Mouse (Mus musculus) thymus, adult 2 months (tissue): ENCODE results near the gene Echdc3. TPM values are rescaled to one million over a fixed set of nuclear protein-coding genes. Genes with fewer than 3 reads are reported as not detected.

Experiments
- DNase-seq: peaks from one replicate; pipeline ENCODE4 v3.0.0; 2021
- H3K27ac ChIP-seq: fragments of 200-500 bp; 2 replicates; pipeline ENCODE4 v1.5.1; 2012; ENCODE audit warnings: low read length, control low read depth; ENCODE audit not compliant: control insufficient read depth, insufficient read depth
- H3K27me3 ChIP-seq: fragments of 200-500 bp; 2 replicates; pipeline ENCODE4 v1.6.1; 2012; ENCODE audit warnings: mild to moderate bottlenecking, low read length, moderate library complexity, mixed read lengths; ENCODE audit not compliant: control insufficient read depth, insufficient read depth
- H3K36me3 ChIP-seq: fragments of 200-500 bp; 2 replicates; pipeline ENCODE4 v1.6.1; 2012; ENCODE audit warnings: mild to moderate bottlenecking, low read length, moderate library complexity; ENCODE audit not compliant: control insufficient read depth, insufficient read depth
- H3K4me1 ChIP-seq: fragments of 200-500 bp; replicated peaks from 2 replicates; pipeline ENCODE4 v1.6.1; 2012; ENCODE audit warnings: low read length; ENCODE audit not compliant: control insufficient read depth, insufficient read depth
- H3K4me3 ChIP-seq: fragments of 200-500 bp; 2 replicates; pipeline ENCODE4 v1.5.1; 2012; ENCODE audit warnings: mild to moderate bottlenecking, low read length, control low read depth, moderate library complexity; ENCODE audit not compliant: control insufficient read depth, insufficient read depth
- CTCF ChIP-seq: fragments of 200-500 bp; IDR thresholded peaks from 2 replicates; pipeline ENCODE4 v1.5.1; 2012; ENCODE audit warnings: mild to moderate bottlenecking, control low read depth, low read length, moderate library complexity, borderline replicate concordance; ENCODE audit not compliant: control insufficient read depth, poor library complexity, insufficient read depth; ENCODE audit errors: extremely low read depth
- POLR2A ChIP-seq: fragments of 200-500 bp; IDR thresholded peaks from 2 replicates; pipeline ENCODE4 v1.6.1; 2012; ENCODE audit warnings: mild to moderate bottlenecking, low read length, control low read depth, moderate library complexity; ENCODE audit not compliant: control insufficient read depth, poor library complexity, insufficient read depth; ENCODE audit errors: extremely low read depth
- WGBS: fragments of 180-500 bp; shearing (Covaris S2); methylation state at CpG from one replicate; pipeline ENCODE4 v1.1.7; 2018; 5-methylcytosine and 5-hydroxymethylcytosine counted together
- polyA plus RNA-seq: library from polyadenylated mRNA; depleted of rRNA; stranded (reverse); fragments of >200 nt; gene quantifications from 2 replicates; pipeline ENCODE4 v1.2.3, GENCODE M21; 2012; rRNA removed

Gene Echdc3
- polyA plus RNA-seq, 1 experiment, result 5.3 TPM

DNA sequence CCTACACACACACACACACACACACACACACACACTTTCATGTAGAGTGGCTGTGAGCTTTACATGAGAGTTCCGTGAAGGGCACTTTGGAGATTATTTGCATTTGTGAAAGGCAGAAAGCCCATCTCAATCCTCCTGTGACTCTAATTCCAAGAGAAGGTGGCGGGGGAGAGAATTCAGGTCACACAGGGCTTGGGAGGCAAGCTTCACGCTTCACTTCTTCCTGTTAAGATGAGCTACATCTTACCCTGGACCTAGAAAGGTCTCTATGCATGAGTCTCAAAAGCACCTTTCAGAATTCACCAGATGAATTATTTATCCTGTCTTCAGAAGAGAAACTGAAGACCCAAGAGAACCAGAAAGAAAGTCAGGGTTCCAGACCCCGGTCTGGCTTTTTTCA lies 66.6 kb downstream of the Echdc3 start:
- no peaks in the 10 kb centered on the region for H3K4me1 ChIP-seq

DNA sequence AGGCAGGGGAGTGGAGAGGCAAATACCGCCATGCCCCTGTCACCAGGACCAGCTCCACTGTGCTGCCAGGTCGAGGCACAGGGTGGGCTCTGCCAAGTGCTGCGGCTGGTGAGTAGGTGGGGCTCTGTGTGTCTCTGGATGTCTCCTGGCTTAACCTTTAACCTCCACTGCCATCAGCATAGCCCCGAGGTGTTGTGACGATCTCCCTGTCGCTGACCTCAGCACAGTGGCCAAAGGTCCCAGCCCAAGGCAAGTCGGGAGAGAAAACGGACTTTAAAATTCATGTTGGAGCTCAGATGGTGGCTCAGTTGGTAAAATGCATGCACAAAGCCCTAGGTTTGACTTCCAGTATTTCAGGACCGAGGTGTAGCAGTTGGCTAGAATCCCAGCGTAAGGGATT lies 67.2 kb downstream of the Echdc3 start:
- Histone ChIP-seq H3K4me1 (no peaks in the 10 kb centered on the region), H3K4me3 (no peak overlapping the region), H3K27ac (no peak overlapping the region), H3K36me3 (no peaks in the 10 kb centered on the region), H3K27me3 (no peaks in the 10 kb centered on the region)
- no peak for DNase-seq
- no peak for TF ChIP-seq POLR2A
- TF ChIP-seq CTCF, result no peak
- 95% methylated on average over 10 of the region's 10 CpGs for WGBS

More for the DNA sequence above, 66.6 kb downstream of the Echdc3 start:
- no peak for DNase-seq
- no peaks in the 10 kb centered on the region for H3K27me3 ChIP-seq
- no peak overlapping the region for H3K27ac ChIP-seq
- H3K36me3 ChIP-seq, result no peaks in the 10 kb centered on the region
- TF ChIP-seq POLR2A (no peak), CTCF (no peak)
- H3K4me3 ChIP-seq, result no peak overlapping the region
- WGBS, result 96% methylated on average over 4 of the region's 4 CpGs

DNA sequence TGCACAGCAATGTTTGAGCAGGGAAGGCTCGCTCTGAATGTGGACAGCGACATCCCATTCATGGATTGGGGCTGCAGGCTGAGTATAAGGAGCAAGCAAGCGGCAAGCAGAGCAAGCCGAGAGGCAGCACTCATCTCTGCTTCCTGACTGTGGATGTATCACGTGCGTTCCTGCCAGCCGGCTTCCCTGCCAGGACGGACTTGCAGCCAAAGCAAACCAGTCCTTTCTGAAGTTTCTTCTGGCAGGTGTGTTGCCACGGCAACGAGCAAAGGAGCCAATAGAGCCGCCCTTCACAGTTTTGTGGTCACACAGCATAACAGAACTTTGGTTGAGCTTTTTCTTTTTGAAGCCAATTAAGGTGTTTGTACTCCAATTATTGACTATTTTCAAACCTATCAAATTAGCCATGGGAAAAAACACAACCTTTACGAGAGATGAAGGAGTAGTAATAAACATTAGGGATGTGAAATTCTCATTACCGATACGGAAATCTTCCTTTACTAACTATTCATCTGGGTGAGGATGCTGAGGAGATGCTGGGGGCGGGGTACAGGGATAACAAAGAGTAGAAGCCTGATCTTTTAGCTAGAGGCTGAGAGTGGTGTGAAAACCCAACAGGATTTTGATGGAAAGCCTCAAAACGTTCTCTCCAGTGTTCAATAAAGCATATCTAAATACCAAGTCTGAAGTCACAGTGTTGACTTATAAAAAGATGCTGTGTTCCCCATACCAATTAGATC lies 69.7 kb downstream of the Echdc3 start:
- no peak for DNase-seq
- 86% methylated on average over 16 of the region's 16 CpGs for WGBS
- H3K27me3 ChIP-seq, result no peaks in the 10 kb centered on the region
- H3K4me3 ChIP-seq, result no peak overlapping the region
- H3K36me3 ChIP-seq, result no peaks in the 10 kb centered on the region
- no peak overlapping the region for H3K27ac ChIP-seq
- no peaks in the 10 kb centered on the region for H3K4me1 ChIP-seq
- TF ChIP-seq POLR2A (no peak), CTCF (no peak)

DNA sequence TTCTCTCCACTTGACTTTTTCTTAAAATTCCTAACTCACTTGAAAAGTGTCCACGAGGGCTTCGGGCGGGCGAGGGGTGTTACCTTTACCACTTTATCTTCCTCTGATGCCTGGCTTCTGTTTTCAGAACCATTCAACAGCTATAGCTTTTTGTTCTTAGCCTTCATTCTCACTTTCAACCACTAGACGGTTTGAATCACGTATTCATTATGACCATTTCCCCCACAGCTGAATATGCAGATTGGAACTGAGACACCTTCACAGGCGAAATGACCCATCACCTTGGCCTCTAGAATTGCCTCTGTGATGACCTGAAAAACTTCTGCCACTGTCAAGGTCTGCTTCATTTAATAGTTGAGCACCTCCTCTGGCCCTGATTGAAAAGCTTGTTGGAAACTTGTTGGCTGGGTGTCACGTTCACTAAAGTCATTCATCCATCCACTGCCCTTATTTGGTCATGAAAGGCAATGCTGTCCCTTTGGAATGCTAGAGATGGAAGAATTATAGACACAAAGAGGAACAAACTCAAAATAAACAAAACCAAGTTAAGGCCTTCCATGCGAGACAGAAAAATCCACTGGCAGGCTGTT lies 72.2 kb downstream of the Echdc3 start:
- 94% methylated on average over 9 of the region's 9 CpGs for WGBS
- H3K36me3 ChIP-seq, result no peaks in the 10 kb centered on the region
- no peaks in the 10 kb centered on the region for H3K27me3 ChIP-seq
- no peak overlapping the region for H3K27ac ChIP-seq
- H3K4me3 ChIP-seq, result no peak overlapping the region
- no peaks in the 10 kb centered on the region for H3K4me1 ChIP-seq
- TF ChIP-seq CTCF (no peak), POLR2A (no peak)
- no peak for DNase-seq

Other genes starting within 250 kb of the Echdc3 start
- 2.5 and 2.9 TPM in 2 replicates for gene Proser2, start 82.8 kb downstream of the Echdc3 start, polyA plus RNA-seq
- 7.2 and 8.5 TPM in 2 replicates for gene Usp6nl, start 109.6 kb upstream of the Echdc3 start, polyA plus RNA-seq